Mouse (Mus musculus) intestine, embryonic 14.5 days (tissue): ENCODE results near the gene BC030499. TPM values are rescaled to one million over a fixed set of nuclear protein-coding genes. Genes with fewer than 3 reads are reported as not detected.

Experiments used
- ATAC-seq: fragments of 200-750 bp; cut with Nextera tagmentation; replicated peaks from 2 replicates; pipeline ENCODE4 v1.8.0; 2017; ENCODE audit warnings: low read depth, moderate number of reproducible peaks, moderate TSS enrichment, moderate library complexity; ENCODE audit not compliant: low FRiP score, low TSS enrichment
- DNase-seq: peaks from one replicate; pipeline ENCODE4 v3.0.0-alpha.2; 2018; ENCODE audit warnings: low spot score
- H3K27ac ChIP-seq: fragments of 300-500 bp; sonication (generic); 2 replicates; pipeline ENCODE4 v1.5.1; 2014; ENCODE audit warnings: low read depth, mild to moderate bottlenecking, control low read depth
- H3K27me3 ChIP-seq: fragments of 300-500 bp; sonication (generic); replicated peaks from 2 replicates; pipeline ENCODE4 v1.6.1; 2014; ENCODE audit warnings: low read length, control low read depth; ENCODE audit not compliant: control insufficient read depth, insufficient read depth
- H3K36me3 ChIP-seq: fragments of 300-500 bp; sonication (generic); 2 replicates; pipeline ENCODE4 v1.6.1; 2014; ENCODE audit warnings: low read length, control low read depth; ENCODE audit not compliant: control insufficient read depth, insufficient read depth
- H3K4me1 ChIP-seq: fragments of 300-500 bp; sonication (generic); replicated peaks from 2 replicates; pipeline ENCODE4 v1.6.1; 2014; ENCODE audit warnings: low read length, control low read depth, mixed read lengths; ENCODE audit not compliant: control insufficient read depth, insufficient read depth
- H3K4me2 ChIP-seq: fragments of 300-500 bp; sonication (generic); 2 replicates; pipeline ENCODE4 v1.6.1; 2014; ENCODE audit warnings: low read length
- H3K4me3 ChIP-seq: fragments of 300-500 bp; sonication (generic); 2 replicates; pipeline ENCODE4 v1.5.1; 2014; ENCODE audit warnings: low read depth, low read length, control low read depth, mixed read lengths
- H3K9ac ChIP-seq: fragments of 300-500 bp; sonication (generic); 2 replicates; pipeline ENCODE4 v1.6.1; 2014; ENCODE audit warnings: mild to moderate bottlenecking, low read length
- H3K9me3 ChIP-seq: fragments of 300-500 bp; sonication (generic); 2 replicates; pipeline ENCODE4 v1.6.1; 2016; ENCODE audit warnings: low read length, control low read depth; ENCODE audit not compliant: control insufficient read depth
- WGBS: fragments of 180-500 bp; shearing (Covaris S2); extraction: QIAGEN DNeasy Blood & Tissue Kit; methylation state at CpG from one replicate; pipeline ENCODE4 v1.1.7; 2014; 5-methylcytosine and 5-hydroxymethylcytosine counted together
- polyA plus RNA-seq: library from polyadenylated mRNA; unstranded; fragments of >200 nt; fragmentation: Nextera tagmentation; extraction: Ambion mirVana; gene quantifications from 2 replicates; pipeline ENCODE4 v1.2.1, GENCODE M21; 2014

The BC030499 gene
- polyA plus RNA-seq, result 0.17 and 0.24 TPM in 2 replicates

GRCm38 (mm10) chr11:78290654-78291053, at the start of gene BC030499:
Gene BC030499 (plus strand): TSS chr11:78290841.
- Histone ChIP-seq H3K9me3 (no peaks in the 10 kb centered on the region), H3K4me2 (no peak within 1 kb of the TSS), H3K36me3 (peaks cover 65% of the 10 kb centered on the region), H3K27ac (no peak within 1 kb of the TSS), H3K9ac (no peak within 1 kb of the TSS), H3K4me1 (no peaks in the 10 kb centered on the region), H3K27me3 (no peaks in the 10 kb centered on the region), H3K4me3 (no peak within 1 kb of the TSS)
- DNase-seq, result no peak
- no peak for ATAC-seq
- WGBS, result 88% methylated on average over 4 of the region's 4 CpGs

DNA sequence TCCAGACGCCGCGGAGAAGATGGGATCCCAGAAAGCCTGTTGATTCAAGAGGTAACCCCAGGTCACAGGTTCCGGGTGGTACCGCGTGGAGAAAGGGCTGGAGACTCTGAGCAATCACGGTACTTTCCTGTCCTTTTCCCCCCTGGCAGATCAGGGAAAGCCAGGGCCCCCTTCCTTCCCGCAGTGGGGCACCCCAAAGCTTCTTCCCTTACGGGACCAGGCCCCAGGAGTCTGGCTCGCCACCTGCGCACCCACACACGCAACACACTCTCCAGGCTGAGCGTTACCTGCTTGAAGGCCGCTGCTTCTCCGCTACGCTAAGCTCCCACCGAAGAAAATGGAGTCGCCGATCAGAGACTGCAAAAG, 45.4 kb upstream of the BC030499 start:
- Histone ChIP-seq H3K27ac (peak overlapping the region; percentile 91), H3K9me3 (no peaks in the 10 kb centered on the region), H3K9ac (peak overlapping the region; percentile 91), H3K4me3 (peak overlapping the region; percentile 98), H3K27me3 (no peaks in the 10 kb centered on the region), H3K36me3 (peaks cover 13% of the 10 kb centered on the region), H3K4me1 (peaks cover 27% of the 10 kb centered on the region), H3K4me2 (peak overlapping the region; percentile 86)
- no peak for DNase-seq
- ATAC-seq, result peak; percentile 21; the same call in 1 of the 2 replicates
- 1% methylated on average over 19 of the region's 19 CpGs for WGBS

DNA sequence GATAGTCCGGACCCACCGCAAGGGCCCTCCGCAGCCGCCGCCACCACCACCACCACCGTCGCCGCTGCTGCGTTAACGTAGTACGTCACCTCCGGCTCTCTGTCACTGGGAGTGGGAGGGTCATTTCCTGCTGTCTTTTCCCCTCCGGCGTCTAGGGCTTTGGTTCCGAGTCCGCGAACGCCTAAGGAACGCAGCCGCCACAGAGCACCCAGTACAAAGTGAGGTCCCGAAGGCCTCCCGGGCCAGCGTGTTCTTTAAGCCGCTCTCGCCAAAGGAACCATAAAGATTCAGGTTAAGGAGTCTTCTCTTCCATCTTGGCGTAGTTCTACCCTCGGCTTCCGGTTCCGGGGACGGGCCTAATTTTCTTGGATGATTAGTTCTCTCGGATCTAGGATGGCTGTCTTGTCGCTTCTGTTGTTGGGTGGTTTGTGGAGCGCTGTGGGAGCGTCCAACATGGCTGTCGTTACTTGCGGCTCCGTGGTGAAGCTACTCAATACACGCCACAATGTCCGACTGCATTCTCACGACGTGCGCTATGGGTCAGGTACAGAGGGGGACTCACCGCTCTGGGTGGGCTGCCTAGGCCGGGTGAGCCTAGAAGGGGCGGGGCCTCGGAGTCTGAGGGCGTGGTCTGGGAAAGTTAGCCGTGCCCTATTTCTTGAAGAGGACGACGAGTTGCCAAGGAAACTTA, 44.9 kb upstream of the BC030499 start, which contains the start of the genes Sdf2 and Supt6:
Gene Sdf2, plus strand, starts transcription at position 120 of the 691 bp plus-strand sequence.
Gene Supt6, minus strand, starts transcription at position 361 of the 691 bp plus-strand sequence.
- peak; percentile 99 for DNase-seq
- ATAC-seq, result peak; percentile 91
- Histone ChIP-seq H3K4me1 (peaks cover 27% of the 10 kb centered on the region), H3K4me3 (peak within 1 kb of the TSS; percentile 98), H3K9me3 (no peaks in the 10 kb centered on the region), H3K36me3 (peaks cover 12% of the 10 kb centered on the region), H3K4me2 (peak within 1 kb of the TSS; percentile 86), H3K27me3 (no peaks in the 10 kb centered on the region), H3K9ac (peak within 1 kb of the TSS; percentile 91), H3K27ac (peak within 1 kb of the TSS; percentile 91)
- under 1% methylated on average over 50 of the region's 50 CpGs for WGBS

DNA sequence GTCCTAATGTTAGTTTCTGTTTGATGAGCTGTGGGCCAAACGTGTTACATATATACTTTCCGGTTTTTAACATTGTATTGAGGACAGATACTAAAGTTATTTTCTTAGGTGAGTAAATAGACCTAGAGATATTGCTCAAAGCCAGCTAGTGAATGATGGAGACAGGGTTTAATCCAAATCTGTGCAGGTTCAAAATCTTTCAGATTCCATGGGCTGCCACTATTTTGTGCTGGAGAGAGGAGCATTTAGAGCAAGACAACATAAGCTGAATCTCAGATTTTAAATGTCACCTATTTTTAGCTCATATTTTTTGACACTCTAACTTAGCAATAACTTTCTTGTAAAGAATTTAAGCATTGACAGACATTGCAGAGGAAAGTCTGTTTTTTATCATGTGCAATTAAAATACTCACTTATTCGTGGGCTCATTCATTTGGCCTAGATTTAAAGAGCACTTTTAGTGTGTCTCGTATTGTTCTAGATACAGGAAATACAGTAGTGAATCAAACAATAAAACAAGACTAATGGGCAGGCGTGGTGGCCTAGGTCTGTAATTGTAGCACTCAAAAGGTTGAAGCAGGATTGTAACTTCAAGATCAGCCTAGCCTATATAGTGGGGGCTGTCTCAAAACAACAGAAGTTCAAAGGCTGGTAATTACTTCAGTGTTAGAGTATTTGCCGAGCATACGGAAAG, 44.2 kb upstream of the BC030499 start:
- Histone ChIP-seq H3K4me1 (peaks cover 27% of the 10 kb centered on the region), H3K36me3 (peaks cover 16% of the 10 kb centered on the region), H3K9ac (peak overlapping the region; percentile 91), H3K4me2 (peak overlapping the region; percentile 86), H3K4me3 (peak overlapping the region; percentile 98), H3K27me3 (no peaks in the 10 kb centered on the region), H3K27ac (peak overlapping the region; percentile 91), H3K9me3 (no peaks in the 10 kb centered on the region)
- ATAC-seq (no peak), DNase-seq (no peak)
- WGBS, result 42% methylated on average over 7 of the region's 7 CpGs

- ATAC-seq (no peak), DNase-seq (no peak)
- H3K4me1 ChIP-seq, result peaks cover 27% of the 10 kb centered on the region
- no peak overlapping the region; the same call in 1 of the 2 replicates for H3K4me3 ChIP-seq
- H3K27me3 ChIP-seq, result no peaks in the 10 kb centered on the region
- 32% methylated on average over 3 of the region's 3 CpGs for WGBS
- no peaks in the 10 kb centered on the region for H3K9me3 ChIP-seq
- H3K9ac ChIP-seq, result no peak overlapping the region
- H3K4me2 ChIP-seq, result peak overlapping the region; percentile 86
- peaks cover 19% of the 10 kb centered on the region for H3K36me3 ChIP-seq
- peak overlapping the region; percentile 91; the same call in 1 of the 2 replicates for H3K27ac ChIP-seq
Measured at GRCm38 (mm10) chr11:78247012-78247348, 43.7 kb upstream of the BC030499 start.

GRCm38 (mm10) chr11:78247727-78248140, 42.9 kb upstream of the BC030499 start:
- H3K9ac ChIP-seq, result no peak overlapping the region
- H3K36me3 ChIP-seq, result peaks cover 24% of the 10 kb centered on the region
- no peak overlapping the region for H3K4me2 ChIP-seq
- DNase-seq (no peak), ATAC-seq (no peak)
- no peak overlapping the region for H3K27ac ChIP-seq
- H3K4me1 ChIP-seq, result peaks cover 27% of the 10 kb centered on the region
- H3K4me3 ChIP-seq, result no peak overlapping the region
- no peaks in the 10 kb centered on the region for H3K9me3 ChIP-seq
- WGBS, result 66% methylated on average over 4 of the region's 4 CpGs
- H3K27me3 ChIP-seq, result no peaks in the 10 kb centered on the region

- Histone ChIP-seq H3K9me3 (no peaks in the 10 kb centered on the region), H3K4me1 (no peaks in the 10 kb centered on the region), H3K4me3 (no peak overlapping the region), H3K9ac (no peak overlapping the region), H3K27me3 (0 out of 2 replicates have a peak, but pooled peaks cover 9% of the 10 kb centered on the region), H3K36me3 (peaks cover 33% of the 10 kb centered on the region), H3K27ac (no peak overlapping the region), H3K4me2 (no peak overlapping the region)
- 100% methylated on average over 1 of the region's 1 CpGs for WGBS
- ATAC-seq (no peak), DNase-seq (no peak)
Measured at GRCm38 (mm10) chr11:78256618-78257017, 34.0 kb upstream of the BC030499 start.

GRCm38 (mm10) chr11:78260489-78261258, 30.0 kb upstream of the BC030499 start:
- Histone ChIP-seq H3K36me3 (peaks cover 30% of the 10 kb centered on the region), H3K27me3 (0 out of 2 replicates have a peak, but pooled peaks cover 9% of the 10 kb centered on the region), H3K4me2 (peak overlapping the region; percentile 67), H3K4me3 (peak overlapping the region; percentile 94), H3K9ac (no peak overlapping the region), H3K4me1 (peaks cover 6% of the 10 kb centered on the region; the same call in 1 of the 2 replicates), H3K9me3 (no peaks in the 10 kb centered on the region), H3K27ac (no peak overlapping the region)
- no peak for DNase-seq
- WGBS, result 94% methylated on average over 2 of the region's 2 CpGs
- no peak for ATAC-seq
